ENCODE assay signal across 8 mouse cellular contexts in genomic region chr1:180763307-180763706, GRCm38 (mm10). TPM values are rescaled to one million over a fixed set of nuclear protein-coding genes. Genes with fewer than 3 reads are reported as not detected.
DNase-seq lines count a peak whose midpoint lies in the region; ATAC-seq and TF ChIP-seq lines count a peak whose summit lies in the region.

No protein-coding gene starts in this region.

- H3K36me3 ChIP-seq in liver, embryonic 11.5 days (ENCODE audit: control insufficient read depth, insufficient read depth, low read length) = no peaks in the 10 kb centered on the region; the same call in 1 of the 2 replicates
- H3K36me3 ChIP-seq in embryonic facial prominence, embryonic 13.5 days = no peaks in the 10 kb centered on the region
- H3K36me3 ChIP-seq in limb, embryonic 11.5 days (ENCODE audit: control insufficient read depth, insufficient read depth, low read length) = no peaks in the 10 kb centered on the region

- no peak for TF ChIP-seq POLR2A in olfactory bulb, adult 2 months (IDR thresholded peaks at IDR 0.05; ENCODE audit: insufficient read depth, low read depth, low read length)

- no peak for DNase-seq in liver, embryonic 11.5 days (ENCODE audit: low spot score)
- DNase-seq in liver = no peak
- DNase-seq in limb, embryonic 11.5 days (ENCODE audit: low spot score) = no peak
- no peak for DNase-seq in urinary bladder, postnatal 10 days (ENCODE audit: low spot score)
- no peak for DNase-seq in right cerebral cortex, postnatal 36 days (ENCODE audit: low spot score in 2 of 2)
- no peak for DNase-seq in layer of hippocampus, postnatal 25 days (ENCODE audit: extremely low spot score in 1 of 2, low spot score in 1 of 2)

- H3K4me2 ChIP-seq in liver, embryonic 11.5 days = peak overlapping the region; percentile 70
- H3K4me2 ChIP-seq in embryonic facial prominence, embryonic 13.5 days = peak overlapping the region; percentile 85
- H3K4me2 ChIP-seq in limb, embryonic 11.5 days (ENCODE audit: low read depth, severe bottlenecking) = peak overlapping the region; percentile 81

- H3K9ac ChIP-seq in liver, embryonic 11.5 days (ENCODE audit: low read depth, low read length) = no peak overlapping the region
- H3K9ac ChIP-seq in embryonic facial prominence, embryonic 13.5 days = peak overlapping the region; percentile 72
- H3K9ac ChIP-seq in limb, embryonic 11.5 days (ENCODE audit: low read length) = peak overlapping the region; percentile 70

- no peaks in the 10 kb centered on the region for H3K9me3 ChIP-seq in liver, embryonic 11.5 days (ENCODE audit: control insufficient read depth, low read length)
- no peaks in the 10 kb centered on the region for H3K9me3 ChIP-seq in embryonic facial prominence, embryonic 13.5 days
- H3K9me3 ChIP-seq in limb, embryonic 11.5 days (ENCODE audit: control insufficient read depth, low read length) = no peaks in the 10 kb centered on the region

- H3K27me3 ChIP-seq in liver, embryonic 11.5 days (replicated peaks; ENCODE audit: control insufficient read depth, insufficient read depth, low read length) = peaks cover 11% of the 10 kb centered on the region
- peaks cover 9% of the 10 kb centered on the region for H3K27me3 ChIP-seq in embryonic facial prominence, embryonic 13.5 days
- H3K27me3 ChIP-seq in limb, embryonic 11.5 days (ENCODE audit: control insufficient read depth, insufficient read depth, low read length) = no peaks in the 10 kb centered on the region; the same call in 1 of the 2 replicates

- H3K4me1 ChIP-seq in liver, embryonic 11.5 days (replicated peaks; ENCODE audit: control insufficient read depth, insufficient read depth, low read length) = peaks cover 10% of the 10 kb centered on the region
- peaks cover 21% of the 10 kb centered on the region for H3K4me1 ChIP-seq in embryonic facial prominence, embryonic 13.5 days
- 0 out of 2 replicates have a peak, but pooled peaks cover 3% of the 10 kb centered on the region for H3K4me1 ChIP-seq in limb, embryonic 11.5 days (ENCODE audit: control insufficient read depth, insufficient read depth, low read length)
- H3K4me1 ChIP-seq in olfactory bulb, adult 2 months (ENCODE audit: control insufficient read depth, insufficient read depth, low read length) = peaks cover 12% of the 10 kb centered on the region

- TF ChIP-seq CTCF in olfactory bulb, adult 2 months (IDR thresholded peaks at IDR 0.05; ENCODE audit: insufficient read depth, low read depth, low read length) = no peak

- peak overlapping the region; percentile 43 for H3K4me3 ChIP-seq in liver, embryonic 11.5 days (ENCODE audit: low read depth, low read length)
- H3K4me3 ChIP-seq in embryonic facial prominence, embryonic 13.5 days = peak overlapping the region; percentile 50
- H3K4me3 ChIP-seq in limb, embryonic 11.5 days (ENCODE audit: low read depth, low read length) = peak overlapping the region; percentile 33
- H3K4me3 ChIP-seq in olfactory bulb, adult 2 months (ENCODE audit: insufficient read depth, low read depth, low read length) = peak overlapping the region; percentile 27

- 20% methylated on average over 14 of the region's 14 CpGs for WGBS in liver, embryonic 11.5 days
- WGBS in embryonic facial prominence, embryonic 13.5 days = 8% methylated on average over 14 of the region's 14 CpGs
- WGBS in limb, embryonic 11.5 days = 12% methylated on average over 14 of the region's 14 CpGs
- WGBS in olfactory bulb, adult 2 months = 15% methylated on average over 14 of the region's 14 CpGs

- ATAC-seq in liver, embryonic 11.5 days (replicated peaks; ENCODE audit: low FRiP score) = no peak
- ATAC-seq in embryonic facial prominence, embryonic 13.5 days (ENCODE audit: insufficient number of reproducible peaks, insufficient read depth, low FRiP score, low TSS enrichment, low read depth) = no peak
- ATAC-seq in limb, embryonic 11.5 days (ENCODE audit: insufficient number of reproducible peaks, low FRiP score, low TSS enrichment, low read depth) = peak; percentile 7; the same call in 1 of the 2 replicates

- H3K27ac ChIP-seq in liver, embryonic 11.5 days (ENCODE audit: low read depth, low read length) = no peak overlapping the region
- H3K27ac ChIP-seq in embryonic facial prominence, embryonic 13.5 days = no peak overlapping the region
- no peak overlapping the region for H3K27ac ChIP-seq in limb, embryonic 11.5 days (replicated peaks; ENCODE audit: low read depth, low read length)
- H3K27ac ChIP-seq in olfactory bulb, adult 2 months (ENCODE audit: insufficient read depth, low read depth, low read length) = no peak overlapping the region

RNA-seq across cellular contexts. Expression of gene Acbd3, which starts 37.5 kb away (rescaled TPM):
- polyA plus RNA-seq in liver, embryonic 11.5 days (2014; fragmentation: Nextera tagmentation; extraction: Ambion mirVana) = 17.5 and 18.4 TPM in 2 replicates
- 24.1 and 25.5 TPM in 2 replicates for polyA plus RNA-seq in embryonic facial prominence, embryonic 13.5 days (2015; fragmentation: Nextera tagmentation; extraction: Ambion mirVana)
- polyA plus RNA-seq in limb, embryonic 11.5 days (2014; fragmentation: Nextera tagmentation; extraction: Ambion mirVana) = 22.5 and 24.7 TPM in 2 replicates
- not detected in 2 replicates for polyA plus RNA-seq in olfactory bulb, adult 2 months (2012; ENCODE audit: insufficient read depth, insufficient read length, low replicate concordance, missing spikeins)
- 10 to 100 TPM; 32.7 to 34.9 TPM for total RNA-seq in layer of hippocampus, postnatal 25 days (2021)

RNA-seq across cellular contexts. Expression of gene H3f3a, which starts 50.4 kb away (rescaled TPM):
- polyA plus RNA-seq in liver, embryonic 11.5 days (2014; fragmentation: Nextera tagmentation; extraction: Ambion mirVana) = 1,897 and 1,996 TPM in 2 replicates
- 2,801 and 3,318 TPM in 2 replicates for polyA plus RNA-seq in embryonic facial prominence, embryonic 13.5 days (2015; fragmentation: Nextera tagmentation; extraction: Ambion mirVana)
- 3,717 and 3,908 TPM in 2 replicates for polyA plus RNA-seq in limb, embryonic 11.5 days (2014; fragmentation: Nextera tagmentation; extraction: Ambion mirVana)
- polyA plus RNA-seq in olfactory bulb, adult 2 months (2012; ENCODE audit: insufficient read depth, insufficient read length, low replicate concordance, missing spikeins) = 812 TPM in 1 of 2 replicates, not detected in the other
- 100 to 1,000 TPM; 388 to 399 TPM for total RNA-seq in layer of hippocampus, postnatal 25 days (2021)
